Mouse (Mus musculus) adrenal gland, adult 18-20 months (tissue): Measurements from ENCODE around the gene Slc37a1. TPM values are rescaled to one million over a fixed set of nuclear protein-coding genes. Genes with fewer than 3 reads are reported as not detected.
"Not testable (repeated sequence)": the region's sequence is repeated elsewhere in the genome, so short reads cannot be mapped to it uniquely, and the experiment has no call there.

ENCODE experiments used
- DNase-seq, 2 experiments: peaks; one replicate each; pipeline ENCODE4 v3.0.0; 2021 to 2022; ENCODE audit warnings: low spot score in 2 of 2
- total RNA-seq, 2 experiments: library from RNA; stranded (reverse); gene quantifications; 1 replicate in 1 of 2; 2 replicates in 1 of 2; pipeline ENCODE4 v1.2.3; 2021

Slc37a1 gene
- total RNA-seq, 2 experiments from 2014 or later = 8.9 to 10.4 TPM

DNA sequence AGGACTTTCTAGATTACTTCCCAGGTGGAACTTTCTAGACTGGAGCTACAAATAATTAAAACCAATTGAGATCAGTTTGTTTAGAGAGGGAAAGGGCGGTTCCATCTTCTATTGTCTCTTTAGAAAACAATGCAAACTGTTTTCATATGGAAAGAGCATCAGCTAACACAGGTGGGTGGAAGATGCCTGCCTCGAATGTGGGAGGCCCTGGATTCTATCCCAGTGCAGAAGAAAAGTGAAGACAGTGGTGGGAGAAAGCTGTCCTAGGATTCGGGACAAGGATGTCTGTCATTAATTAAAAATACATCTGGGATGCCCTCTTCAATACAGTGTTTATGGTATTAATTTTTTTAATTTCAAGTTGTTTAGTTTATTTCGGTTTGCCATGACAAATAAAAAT is 19.5 kb upstream of the Slc37a1 start:
- no peak for DNase-seq

DNA sequence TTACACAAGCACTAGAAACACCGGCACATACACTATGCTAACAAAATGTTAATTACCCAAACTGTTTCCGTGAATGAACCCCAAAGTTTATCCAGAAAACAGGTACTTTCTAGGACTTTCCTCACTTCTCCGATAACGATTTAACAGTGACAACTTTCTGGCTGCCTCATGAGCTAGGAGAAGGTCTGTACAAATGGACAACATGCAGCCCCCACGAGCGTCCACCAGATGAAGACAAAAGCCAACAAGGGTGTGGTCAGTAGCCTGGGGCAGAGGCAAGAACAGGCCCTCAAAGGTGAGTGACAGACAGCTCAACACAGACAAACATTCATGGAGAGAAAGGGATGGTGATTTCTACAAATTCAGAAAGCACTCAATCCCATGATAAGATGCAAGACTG is 19.0 kb upstream of the Slc37a1 start:
- peak in 1 of 2 experiments; percentile 15 for DNase-seq

DNA sequence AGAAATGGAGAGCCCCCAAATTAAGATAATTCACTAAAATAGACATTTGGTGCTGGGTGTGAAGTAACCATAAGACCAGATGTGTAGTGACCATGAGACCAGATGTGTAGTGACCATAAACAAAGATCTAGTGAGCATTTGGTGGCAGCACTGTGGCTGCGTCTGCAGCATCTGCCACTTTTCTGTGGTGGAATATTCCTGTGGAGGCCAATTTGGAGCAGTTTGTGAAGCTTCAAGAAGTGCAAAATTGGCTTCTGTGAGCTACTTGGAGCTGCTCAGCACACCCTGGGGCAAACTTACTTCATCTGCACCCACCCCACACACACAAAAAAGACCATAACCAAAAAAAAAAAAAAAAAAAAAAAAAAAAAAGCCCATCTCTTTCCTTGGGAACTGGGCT is 18.6 kb upstream of the Slc37a1 start:
- peak in 1 of 2 experiments; percentile 10 for DNase-seq

DNA sequence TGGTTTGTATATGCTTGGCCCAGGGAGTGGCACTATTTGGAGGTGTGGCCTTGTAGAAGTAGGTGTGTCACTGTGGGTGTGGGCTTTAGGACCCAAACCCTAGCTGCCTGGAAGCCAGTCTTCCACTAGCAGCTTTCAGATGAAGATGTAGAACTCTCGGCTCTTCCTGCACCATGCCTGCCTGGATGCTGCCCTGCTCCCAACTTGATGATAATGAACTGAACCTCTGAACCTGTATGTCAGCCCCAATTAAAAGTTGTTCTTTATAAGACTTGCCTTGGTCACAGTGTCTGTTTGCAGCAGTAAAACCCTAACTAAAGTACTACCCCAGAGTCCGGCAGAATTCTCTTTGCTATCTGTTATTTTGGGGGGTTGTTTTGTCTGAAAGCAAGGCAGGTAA is 16.8 kb upstream of the Slc37a1 start:
- DNase-seq = peak in 1 of 2 experiments; percentile 21

DNA sequence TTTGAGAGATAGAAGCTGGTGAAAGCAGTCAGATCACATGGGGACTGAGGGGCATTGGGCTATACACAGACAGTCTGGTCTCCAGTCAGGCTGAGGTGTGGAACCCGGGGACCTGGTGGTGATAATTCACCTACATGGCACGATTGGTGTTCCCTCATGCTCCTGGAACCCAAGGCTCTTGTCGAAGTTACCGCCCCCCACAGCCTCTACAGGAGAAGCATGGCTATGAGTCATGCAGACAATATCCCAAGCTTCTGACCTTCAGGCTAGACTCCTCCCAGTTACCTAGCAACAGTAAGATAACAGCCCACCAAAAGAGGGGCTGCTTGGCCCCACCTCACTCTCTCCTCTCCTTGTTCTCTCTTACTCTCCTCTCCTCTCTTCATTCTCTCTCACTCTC is 16.3 kb upstream of the Slc37a1 start:
- DNase-seq = peak in 1 of 2 experiments; percentile 25

DNA sequence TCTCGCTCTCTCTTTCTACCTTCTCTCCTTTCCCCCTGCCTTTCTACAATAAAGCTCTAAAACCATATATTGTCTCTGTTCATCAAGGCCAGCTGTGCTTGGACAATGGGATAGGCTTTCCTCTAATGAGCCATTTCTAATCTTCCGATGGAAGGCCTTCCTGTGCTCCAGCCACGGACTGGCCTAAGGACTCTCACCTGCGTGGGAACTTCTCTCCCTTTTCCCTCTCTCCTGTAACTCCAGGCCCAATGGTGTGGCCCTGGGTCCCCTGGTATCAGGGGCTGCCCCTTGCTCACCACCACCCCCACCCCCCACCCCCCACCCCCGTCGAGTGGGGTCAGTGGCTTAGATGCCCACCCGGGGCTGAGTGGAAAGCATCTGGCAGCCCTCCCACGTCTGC is 15.9 kb upstream of the Slc37a1 start:
- DNase-seq = not testable (repeated sequence)

DNA sequence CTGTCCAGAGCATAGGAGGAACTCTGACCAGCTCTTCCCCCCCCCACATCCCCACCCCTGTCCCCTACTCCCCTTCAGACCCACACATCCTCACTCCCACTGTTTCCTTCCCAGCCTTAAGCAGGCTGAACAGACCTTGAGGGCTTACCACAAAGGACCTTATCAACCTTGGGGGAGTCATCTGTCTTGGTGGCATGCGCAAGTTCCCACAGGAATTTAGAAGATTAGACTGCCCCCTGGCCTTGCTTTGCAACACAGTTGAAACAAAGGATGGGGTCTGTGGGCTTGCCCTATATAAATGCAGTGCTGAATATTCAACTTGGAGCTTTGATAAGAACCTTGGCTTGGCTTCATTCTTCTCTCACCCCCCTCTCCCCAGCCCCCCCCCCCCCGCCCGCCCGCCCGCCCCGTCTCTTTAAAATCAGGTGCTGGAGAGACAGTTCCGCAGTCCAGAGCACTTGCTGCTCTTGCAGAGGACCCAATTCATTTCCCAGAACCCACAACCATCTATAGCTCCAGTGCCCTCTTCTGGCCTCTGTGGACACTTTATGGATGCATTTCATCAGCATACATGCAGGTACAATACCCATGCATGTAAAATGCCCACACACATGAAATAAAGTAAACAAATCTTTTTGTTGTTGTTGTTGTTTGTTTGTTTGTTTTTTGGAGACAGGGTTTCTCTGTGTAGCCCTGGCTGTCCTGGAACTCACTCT is 15.3 kb upstream of the Slc37a1 start:
- no peak for DNase-seq

DNA sequence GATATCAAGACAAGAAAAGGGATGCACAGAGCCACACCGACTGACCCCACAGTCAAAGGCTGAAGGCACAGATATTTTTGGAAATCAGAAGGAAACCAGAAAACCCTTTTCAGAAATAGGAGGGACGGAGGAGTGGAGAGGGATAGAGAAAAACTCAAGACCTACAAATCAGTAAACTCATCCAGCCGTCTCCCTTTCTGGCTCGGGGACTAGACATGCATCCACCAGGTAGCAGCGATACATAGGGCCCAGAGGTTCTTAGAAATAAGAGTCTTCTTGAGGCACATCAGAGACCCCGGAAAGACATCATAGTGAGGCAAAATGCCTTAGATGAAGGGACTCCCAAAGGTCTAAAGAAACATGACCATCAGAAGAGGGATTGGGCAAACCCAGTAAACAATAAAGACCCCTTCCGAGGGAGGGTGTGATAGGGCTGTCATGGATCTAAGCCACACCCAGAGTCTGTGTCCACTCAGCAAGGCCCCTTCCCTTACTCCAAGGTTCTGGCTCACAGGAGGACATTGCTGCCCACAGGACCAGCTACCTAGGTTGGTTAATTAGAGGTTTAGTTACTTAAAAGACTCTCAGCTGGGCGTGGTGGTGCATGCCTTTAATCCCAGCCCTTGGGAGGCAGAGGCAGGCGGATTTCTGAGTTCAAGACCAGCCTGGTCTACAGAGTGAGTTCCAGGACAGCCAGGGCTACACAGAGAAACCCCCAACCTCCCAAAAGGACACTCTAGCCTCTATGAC is 14.0 kb upstream of the Slc37a1 start:
- DNase-seq = no peak

GRCm38 (mm10) chr17:31273631-31274030 is 13.0 kb upstream of the Slc37a1 start:
- DNase-seq = no peak

DNA sequence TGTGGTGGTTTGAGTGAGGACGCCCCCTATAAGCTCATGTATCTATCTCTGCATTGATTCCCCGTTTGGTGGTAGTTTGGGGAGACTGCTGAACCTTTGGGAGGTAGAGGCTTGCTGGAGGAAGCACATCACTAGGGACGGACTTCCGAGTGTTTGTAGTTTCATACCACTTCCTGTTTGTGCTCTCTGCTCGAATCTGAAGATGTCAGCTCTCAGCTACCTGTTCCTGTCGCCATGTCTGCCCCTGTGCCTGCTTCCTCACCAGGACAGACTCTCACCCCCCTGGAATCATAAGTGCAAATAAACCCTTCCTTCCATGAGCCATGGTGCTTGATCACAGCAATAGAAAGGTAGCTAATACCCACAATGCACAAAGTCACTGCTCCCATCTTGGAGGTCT is 11.4 kb upstream of the Slc37a1 start:
- no peak for DNase-seq

GRCm38 (mm10) chr17:31276207-31276921 is 10.2 kb upstream of the Slc37a1 start:
- DNase-seq = no peak

DNA sequence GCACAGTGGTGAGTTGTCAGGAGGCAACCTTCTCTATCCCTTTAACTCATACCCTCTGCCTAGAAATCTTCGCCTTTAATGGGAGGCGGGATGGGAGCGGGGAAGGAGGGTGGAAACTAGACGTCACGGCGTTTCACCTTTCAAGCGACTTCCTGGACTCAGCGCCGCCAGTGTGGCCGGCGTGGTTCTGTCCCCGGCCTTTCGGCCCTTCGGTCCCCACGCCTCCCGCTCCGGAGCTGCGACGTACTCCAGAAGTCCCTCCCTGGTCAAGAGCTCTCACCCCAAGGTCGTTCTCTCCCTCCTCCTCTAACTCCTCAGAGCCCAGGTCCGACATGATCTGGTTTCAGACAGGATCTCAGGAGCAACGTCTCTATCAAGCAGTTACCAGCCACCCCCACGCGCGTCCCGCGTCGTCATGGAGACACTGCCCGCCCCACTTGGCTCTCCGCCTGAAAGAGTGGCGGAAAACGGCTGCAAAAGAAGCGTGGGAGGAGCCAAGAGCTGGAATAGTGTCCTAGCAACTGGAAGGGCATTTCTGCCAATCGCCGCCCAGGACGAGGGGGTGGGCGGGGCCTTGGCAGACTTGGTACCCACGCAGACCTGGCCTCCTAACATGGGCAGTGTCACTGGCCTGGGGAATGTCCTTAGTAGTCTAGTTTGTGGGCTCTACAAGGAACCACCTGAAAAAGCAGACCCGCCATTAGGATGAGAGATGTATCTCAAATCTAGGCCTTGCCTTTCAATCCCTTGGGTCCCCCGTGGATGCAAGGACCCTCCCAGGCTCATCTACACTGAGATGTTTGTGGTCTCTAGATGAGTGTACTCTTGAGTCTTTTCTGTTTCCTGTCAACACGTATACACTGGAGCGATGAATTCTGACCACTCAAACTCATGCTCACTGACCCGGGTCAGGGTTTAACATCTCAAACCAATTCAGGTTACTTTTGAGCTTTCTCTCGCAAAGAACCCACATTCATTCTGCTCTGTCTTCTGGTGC is 9.4 kb upstream of the Slc37a1 start, which contains the start of gene Rsph1:
TSS of gene Rsph1 (minus strand) at position 462 of the 997 bp plus-strand sequence.
- peak; percentile 100 for DNase-seq

DNA sequence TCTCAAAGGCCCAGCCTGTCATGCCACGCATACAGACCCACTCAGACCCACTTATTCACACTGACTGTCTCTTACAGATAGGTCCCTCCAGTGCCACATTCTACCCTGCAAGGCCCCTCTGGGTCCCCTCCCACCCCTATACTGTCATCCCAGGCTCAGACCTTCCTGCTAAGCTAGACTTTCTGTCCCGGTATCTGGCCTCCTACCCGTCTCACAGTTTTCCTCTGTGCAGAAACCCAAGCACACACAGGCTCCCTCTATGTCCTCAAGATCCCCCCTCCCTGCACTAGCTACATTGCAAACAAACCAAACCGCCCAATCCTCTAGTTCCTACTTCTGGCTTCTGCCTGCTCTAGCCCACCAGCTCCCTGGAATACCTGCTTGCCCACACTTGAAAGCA is 8.7 kb upstream of the Slc37a1 start:
- no peak for DNase-seq

DNA sequence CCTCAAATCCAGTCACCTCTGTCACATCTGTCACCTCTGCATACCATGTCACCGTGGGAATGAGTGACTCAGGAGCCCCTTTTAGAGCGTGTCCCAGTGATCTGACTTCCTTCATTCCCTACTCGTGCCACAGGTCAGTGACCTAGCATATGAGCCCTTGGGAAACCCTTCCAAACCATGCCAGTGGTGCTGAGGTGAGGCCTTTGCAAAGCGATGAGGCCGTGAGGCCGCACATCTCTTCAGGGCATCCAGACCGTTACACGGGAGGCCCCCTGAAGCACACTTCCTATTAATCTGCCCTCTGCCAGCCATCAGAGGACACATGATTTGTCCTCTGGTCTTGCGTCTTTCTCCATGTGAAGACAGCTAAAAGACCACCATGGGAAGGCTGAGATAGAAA is 7.1 kb upstream of the Slc37a1 start:
- no peak for DNase-seq

DNA sequence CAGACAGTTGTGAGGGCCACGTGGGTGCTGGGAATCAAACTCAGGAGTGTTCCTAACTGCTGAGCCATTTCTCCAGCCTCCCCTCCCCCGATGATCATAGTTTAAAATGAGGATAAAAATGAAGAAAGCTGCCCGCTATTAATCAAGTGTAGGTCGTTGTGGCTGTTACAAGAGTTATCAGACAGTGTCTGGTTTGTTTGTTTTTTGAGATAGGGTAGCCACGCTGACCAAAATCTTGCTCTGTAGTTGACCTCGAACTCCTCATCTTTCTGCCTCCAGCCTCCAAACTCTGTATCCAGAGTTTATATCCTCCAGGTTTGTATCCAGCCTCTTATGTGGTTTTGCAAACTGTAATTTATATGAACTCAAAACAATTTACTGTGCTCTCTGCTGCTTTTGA is 6.3 kb upstream of the Slc37a1 start:
- no peak for DNase-seq

GRCm38 (mm10) chr17:31281830-31282686 is 4.5 kb upstream of the Slc37a1 start:
- DNase-seq = no peak

GRCm38 (mm10) chr17:31282687-31283053 is 3.9 kb upstream of the Slc37a1 start:
- DNase-seq = no peak

GRCm38 (mm10) chr17:31285867-31286266 is 725 bp upstream of the Slc37a1 start:
- no peak for DNase-seq

DNA sequence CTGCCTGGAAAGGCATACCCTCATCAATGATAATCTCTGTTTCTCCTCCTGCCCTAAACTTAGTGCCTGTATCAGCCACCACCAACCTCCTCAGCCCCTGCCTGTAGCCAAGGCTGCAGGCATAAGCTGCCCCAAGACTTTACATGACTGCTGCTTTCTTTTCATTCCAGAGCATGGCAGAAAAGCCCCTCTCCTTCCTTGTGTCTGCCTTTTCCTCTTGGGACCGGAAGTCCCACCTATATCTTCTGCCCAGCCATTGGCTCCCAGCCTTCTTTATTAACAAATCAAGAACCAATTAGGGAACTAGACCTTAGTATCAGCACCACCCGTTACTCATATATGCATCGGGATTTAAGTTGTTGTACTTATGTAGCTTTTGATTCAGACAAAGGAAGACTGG is 624 bp downstream of the Slc37a1 start:
- no peak for DNase-seq
